Mouse (Mus musculus): Measurements from ENCODE around the gene Txndc9.
"Not testable (repeated sequence)": the region's sequence is repeated elsewhere in the genome, so short reads cannot be mapped to it uniquely, and the experiment has no call there.

Gene Txndc9

GRCm38 (mm10) chr1:37976666-37977065 is 21.0 kb downstream of the Txndc9 start:
- not testable (repeated sequence) for DNase-seq (ENCODE audit: extremely low read depth, low read depth)

- no peak for DNase-seq (ENCODE audit: extremely low read depth, low read depth)
These were observed 26.2 kb downstream of the Txndc9 start for GRCm38 (mm10) chr1:37971520-37971919.

GRCm38 (mm10) chr1:37968746-37969145 is 28.9 kb downstream of the Txndc9 start:
- DNase-seq (ENCODE audit: extremely low read depth, low read depth): no peak

GRCm38 (mm10) chr1:37965571-37965970 is 32.1 kb downstream of the Txndc9 start:
- no peak for DNase-seq (ENCODE audit: extremely low read depth, low read depth)

- DNase-seq (ENCODE audit: extremely low read depth, low read depth): no peak
These were observed 38.2 kb downstream of the Txndc9 start for GRCm38 (mm10) chr1:37959486-37959885.

GRCm38 (mm10) chr1:37958516-37958915 is 39.2 kb downstream of the Txndc9 start:
- no peak for DNase-seq (ENCODE audit: extremely low read depth, low read depth)

- no peak for DNase-seq (ENCODE audit: extremely low read depth, low read depth)
These were observed 40.0 kb downstream of the Txndc9 start, which contains the start of gene Lyg1 for GRCm38 (mm10) chr1:37957659-37958058. TSS of gene Lyg1 (minus strand) at chr1:37957759.

- no peak for DNase-seq (ENCODE audit: extremely low read depth, low read depth)
These were observed 40.8 kb downstream of the Txndc9 start for GRCm38 (mm10) chr1:37956690-37957431.

GRCm38 (mm10) chr1:37955251-37955650 is 42.4 kb downstream of the Txndc9 start:
- DNase-seq (ENCODE audit: extremely low read depth, low read depth): no peak

GRCm38 (mm10) chr1:37954786-37955185 is 42.9 kb downstream of the Txndc9 start:
- DNase-seq (ENCODE audit: extremely low read depth, low read depth): no peak

- DNase-seq (ENCODE audit: extremely low read depth, low read depth): no peak
These were observed 48.8 kb downstream of the Txndc9 start for GRCm38 (mm10) chr1:37948906-37949305.

Measured in MEL-GATA-1-ER (cell line).